Mouse (Mus musculus): ENCODE data around the gene Trmt10a. TPM values are rescaled to one million over a fixed set of nuclear protein-coding genes. Genes with fewer than 3 reads are reported as not detected.

Trmt10a gene
- total and polyA plus RNA-seq, 3 experiments, result 9.7 to 18.1 TPM; not detected in 1

DNA sequence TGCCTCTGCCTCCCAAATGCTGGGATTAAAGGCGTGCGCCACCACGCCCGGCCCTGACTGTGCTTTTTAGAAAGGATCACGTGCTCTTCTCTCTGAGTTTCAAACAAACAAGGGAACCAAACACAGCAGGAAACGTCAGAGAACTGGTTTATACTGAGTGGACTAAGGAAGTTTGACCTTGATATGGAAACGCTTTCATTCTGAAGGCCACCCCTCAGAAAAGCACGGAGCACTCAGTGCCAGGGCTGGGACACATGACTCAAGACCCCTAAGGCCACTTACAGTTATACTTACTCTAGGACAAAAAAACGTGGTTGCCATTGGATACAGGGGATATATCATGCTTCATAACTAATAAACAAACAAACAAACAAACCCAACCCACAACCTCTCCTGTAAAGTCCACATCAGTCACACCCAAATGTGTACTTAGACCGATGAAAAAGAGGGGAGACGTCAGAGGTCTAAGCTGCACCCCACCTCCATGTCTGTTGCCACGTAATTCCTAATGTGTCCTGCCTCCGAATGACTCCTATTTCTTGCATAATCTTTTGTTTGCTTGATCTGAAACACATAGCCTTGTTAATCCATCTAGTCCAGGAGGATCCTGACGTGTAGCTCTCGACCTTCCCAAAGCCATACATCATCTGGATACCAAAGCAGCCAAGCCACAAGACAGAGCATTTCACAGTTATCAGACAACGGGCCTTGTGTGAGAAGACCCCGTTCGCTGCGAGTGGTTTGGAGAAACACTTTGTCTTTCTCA, 46.8 kb upstream of the Trmt10a start:
- H3K9ac ChIP-seq (ENCODE audit: control insufficient read depth, low read depth, low read length, poor library complexity, severe bottlenecking), result no peak overlapping the region
- H3K79me2 ChIP-seq (ENCODE audit: control insufficient read depth, insufficient read depth, low read length, poor library complexity), result no peaks in the 10 kb centered on the region
- H3K36me3 ChIP-seq (ENCODE audit: control insufficient read depth in 1 of 2, insufficient read depth in 2 of 2, low read length in 2 of 2), result no peaks in the 10 kb centered on the region
- H3K27ac ChIP-seq (ENCODE audit: control insufficient read depth, low read depth, low read length), result no peak overlapping the region
- TF ChIP-seq ELF1 (IDR thresholded peaks at IDR 0.05; ENCODE audit: low read depth, low read length), result no peak
- H3K27me3 ChIP-seq (ENCODE audit: control insufficient read depth in 1 of 2, insufficient read depth in 2 of 2, low read length in 2 of 2), result no peaks in the 10 kb centered on the region
- H3K9me3 ChIP-seq (replicated peaks; ENCODE audit: insufficient read depth, low read length), result no peaks in the 10 kb centered on the region
- no peak for DNase-seq (ENCODE audit: low read depth, low spot score)
- H3K4me1 ChIP-seq (ENCODE audit: control insufficient read depth in 1 of 2, insufficient read depth in 2 of 2, low read length in 2 of 2), result no peaks in the 10 kb centered on the region
- H3K4me3 ChIP-seq (ENCODE audit: control insufficient read depth in 1 of 2, insufficient read depth in 1 of 2, low read depth in 2 of 2, low read length in 2 of 2), result no peak overlapping the region

DNA sequence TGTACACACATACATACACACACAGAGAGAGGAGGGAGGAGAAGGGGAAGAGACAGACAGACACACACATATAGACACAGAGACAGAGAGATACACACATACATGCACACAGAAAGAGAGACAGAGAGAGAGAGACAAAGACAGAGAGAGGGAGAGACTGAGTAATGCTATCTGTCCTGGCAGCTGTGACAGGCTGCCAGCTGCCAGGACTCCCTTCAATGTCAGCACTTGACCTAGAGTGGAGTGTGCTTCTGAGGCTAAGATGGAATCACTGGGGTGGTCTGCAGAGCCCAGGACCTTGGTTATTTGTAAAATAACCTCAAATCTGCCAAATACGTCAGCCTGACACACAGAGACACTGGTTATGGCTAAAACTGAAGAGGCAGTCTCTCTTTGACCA, 45.5 kb upstream of the Trmt10a start:
- no peaks in the 10 kb centered on the region for H3K27me3 ChIP-seq (ENCODE audit: control insufficient read depth in 1 of 2, insufficient read depth in 2 of 2, low read length in 2 of 2)
- TF ChIP-seq BHLHE40 (IDR thresholded peaks at IDR 0.05; ENCODE audit: borderline replicate concordance, low read depth, low read length), result no peak
- TF ChIP-seq HCFC1 (IDR thresholded peaks at IDR 0.05; ENCODE audit: low read depth, low read length), result no peak
- no peak for TF ChIP-seq ZKSCAN1 (IDR thresholded peaks at IDR 0.05; ENCODE audit: low read depth, low read length)
- TF ChIP-seq UBTF (IDR thresholded peaks at IDR 0.05; ENCODE audit: borderline replicate concordance, insufficient read depth, low read depth, low read length), result no peak
- TF ChIP-seq SIN3A (IDR thresholded peaks at IDR 0.05; ENCODE audit: low read length), result no peak
- TF ChIP-seq CTCF (IDR thresholded peaks at IDR 0.05 in 2 of 3, conservative IDR thresholded peaks at IDR 0.05 in 1 of 3; ENCODE audit: control insufficient read depth in 1 of 3, insufficient read depth in 1 of 3, low read depth in 2 of 3, low read length in 3 of 3, poor library complexity in 1 of 3, severe bottlenecking in 1 of 3), result no peak
- TF ChIP-seq CHD1 (IDR thresholded peaks at IDR 0.05; ENCODE audit: low read depth, low read length), result no peak
- TF ChIP-seq GABPA (IDR thresholded peaks at IDR 0.05; ENCODE audit: low read depth, low read length), result no peak
- TF ChIP-seq RCOR1 (IDR thresholded peaks at IDR 0.05; ENCODE audit: low read depth, low read length), result no peak
- TF ChIP-seq MXI1 (IDR thresholded peaks at IDR 0.05; ENCODE audit: low read depth, low read length), result no peak
- TF ChIP-seq ZMIZ1 (IDR thresholded peaks at IDR 0.05; ENCODE audit: low read depth, low read length), result no peak
- no peak for TF ChIP-seq USF1 (IDR thresholded peaks at IDR 0.05; ENCODE audit: low read depth, low read length)
- no peak for TF ChIP-seq POLR2AphosphoS5 (IDR thresholded peaks at IDR 0.05; ENCODE audit: borderline replicate concordance, low read depth, low read length)
- TF ChIP-seq E2F4 (IDR thresholded peaks at IDR 0.05; ENCODE audit: borderline replicate concordance, low read depth, low read length), result no peak
- no peak for TF ChIP-seq MEF2A (IDR thresholded peaks at IDR 0.05; ENCODE audit: extremely low read depth, insufficient replicate concordance, low read depth, low read length, poor library complexity, severe bottlenecking)
- no peak for TF ChIP-seq JUND (IDR thresholded peaks at IDR 0.05; ENCODE audit: low read depth, low read length)
- no peak for TF ChIP-seq SMC3 (IDR thresholded peaks at IDR 0.05; ENCODE audit: low read depth, low read length)
- TF ChIP-seq GATA1 (IDR thresholded peaks at IDR 0.05; ENCODE audit: low read depth, low read length), result no peak
- H3K4me3 ChIP-seq (ENCODE audit: control insufficient read depth in 1 of 2, insufficient read depth in 1 of 2, low read depth in 2 of 2, low read length in 2 of 2), result no peak overlapping the region
- no peaks in the 10 kb centered on the region for H3K36me3 ChIP-seq (ENCODE audit: control insufficient read depth in 1 of 2, insufficient read depth in 2 of 2, low read length in 2 of 2)
- no peaks in the 10 kb centered on the region for H3K9me3 ChIP-seq (replicated peaks; ENCODE audit: insufficient read depth, low read length)
- H3K4me1 ChIP-seq (ENCODE audit: control insufficient read depth in 1 of 2, insufficient read depth in 2 of 2, low read length in 2 of 2), result no peaks in the 10 kb centered on the region
- H3K27ac ChIP-seq (ENCODE audit: control insufficient read depth, low read depth, low read length), result no peak overlapping the region
- no peaks in the 10 kb centered on the region for H3K79me2 ChIP-seq (ENCODE audit: control insufficient read depth, insufficient read depth, low read length, poor library complexity)
- H3K9ac ChIP-seq (ENCODE audit: control insufficient read depth, low read depth, low read length, poor library complexity, severe bottlenecking), result no peak overlapping the region
- DNase-seq (ENCODE audit: low read depth, low spot score), result no peak

Measured in MEL (cell line).